ENCODE assay signal across 16 mouse cellular contexts in genomic region chr9:63950357-63950756, GRCm38 (mm10).
DNase-seq lines count a peak whose midpoint lies in the region; ATAC-seq and TF ChIP-seq lines count a peak whose summit lies in the region.
"Had no signal": no experiment of that assay in that cellular context is flagged by ENCODE, and none has a peak within 500 bp of the region (broad histone marks: within the 10 kb centered on the region; RNA-seq: fewer than 3 reads in every experiment).

No protein-coding gene starts in this region.

- WGBS in heart, embryonic 11.5 days (ENCODE audit: insufficient replicate concordance) = 22% methylated on average over 4 of the region's 4 CpGs
- WGBS in embryonic facial prominence, embryonic 11.5 days = 27% methylated on average over 4 of the region's 4 CpGs
- whole genome bisulfite sequencing in small intestine, adult 2 months = 64% methylated on average over 4 of the region's 4 CpGs
- WGBS in liver, embryonic 12.5 days (ENCODE audit: insufficient replicate concordance) = 44% methylated on average over 4 of the region's 4 CpGs

- ATAC-seq in heart, embryonic 11.5 days (replicated peaks; ENCODE audit: insufficient number of reproducible peaks, low FRiP score, low TSS enrichment) = no peak
- ATAC-seq in embryonic facial prominence, embryonic 11.5 days (replicated peaks; ENCODE audit: insufficient number of reproducible peaks, low FRiP score, low TSS enrichment, low read depth) = no peak
- ATAC-seq in liver, embryonic 12.5 days = no peak
- ATAC-seq: forebrain, embryonic 14.5 days; liver, postnatal 0 days had no signal

- no peaks in the 10 kb centered on the region for H3K27me3 ChIP-seq in heart, embryonic 11.5 days (ENCODE audit: control insufficient read depth, insufficient read depth, low read length)
- H3K27me3 ChIP-seq in embryonic facial prominence, embryonic 11.5 days (ENCODE audit: control insufficient read depth, insufficient read depth, low read length) = no peaks in the 10 kb centered on the region
- H3K27me3 ChIP-seq in small intestine, adult 2 months (ENCODE audit: control insufficient read depth, insufficient read depth, low read length) = no peaks in the 10 kb centered on the region
- H3K27me3 ChIP-seq in liver, embryonic 12.5 days (replicated peaks) = no peaks in the 10 kb centered on the region

- peak overlapping the region; percentile 58; the same call in 1 of the 2 replicates for H3K27ac ChIP-seq in heart, embryonic 11.5 days (ENCODE audit: low read depth, low read length)
- H3K27ac ChIP-seq in embryonic facial prominence, embryonic 11.5 days (replicated peaks; ENCODE audit: low read depth, low read length) = no peak overlapping the region
- H3K27ac ChIP-seq in small intestine, adult 2 months (ENCODE audit: insufficient read depth, low read depth, low read length) = peak overlapping the region; percentile 42
- no peak overlapping the region for H3K27ac ChIP-seq in liver, embryonic 12.5 days

- TF ChIP-seq CTCF in small intestine, adult 2 months (IDR thresholded peaks at IDR 0.05; ENCODE audit: extremely low read depth, insufficient read length, insufficient replicate concordance, low read depth, low read length) = no peak

- H3K4me3 ChIP-seq in heart, embryonic 11.5 days (ENCODE audit: low read depth, low read length) = no peak overlapping the region
- no peak overlapping the region for H3K4me3 ChIP-seq in embryonic facial prominence, embryonic 11.5 days (ENCODE audit: low read depth, low read length)
- no peak overlapping the region for H3K4me3 ChIP-seq in small intestine, adult 2 months (ENCODE audit: low read depth, low read length)
- H3K4me3 ChIP-seq in liver, embryonic 12.5 days = no peak overlapping the region
- H3K4me3 ChIP-seq: myocyte had no signal

- no peak for DNase-seq in heart, adult 9 months (ENCODE audit: low spot score in 2 of 2)
- DNase-seq in kidney, postnatal 10 days = peak; percentile 18
- DNase-seq in kidney, adult 9 months = no peak
- peak; percentile 44 for DNase-seq in embryonic facial prominence, embryonic 11.5 days (ENCODE audit: low spot score)
- no peak for DNase-seq in cerebellum, adult 11 months
- DNase-seq: adrenal gland, postnatal 10 days; cerebellum, adult 9-10 months; gastrocnemius, postnatal 25 days; kidney, adult 2 months; liver, postnatal 0 days; right cerebral cortex, postnatal 14 days had no signal

- peaks cover 54% of the 10 kb centered on the region for H3K4me1 ChIP-seq in heart, embryonic 11.5 days (ENCODE audit: control insufficient read depth, insufficient read depth, low read length)
- H3K4me1 ChIP-seq in embryonic facial prominence, embryonic 11.5 days (ENCODE audit: control insufficient read depth, insufficient read depth, low read length) = no peaks in the 10 kb centered on the region
- H3K4me1 ChIP-seq in small intestine, adult 2 months (ENCODE audit: control insufficient read depth, insufficient read depth, insufficient read length, low read length) = peaks cover 2% of the 10 kb centered on the region; the same call in 1 of the 2 replicates
- peaks cover 20% of the 10 kb centered on the region for H3K4me1 ChIP-seq in liver, embryonic 12.5 days

- no peaks in the 10 kb centered on the region for H3K9me3 ChIP-seq in heart, embryonic 11.5 days (replicated peaks; ENCODE audit: control insufficient read depth, low read length)
- H3K9me3 ChIP-seq in embryonic facial prominence, embryonic 11.5 days (replicated peaks; ENCODE audit: control insufficient read depth, low read length) = no peaks in the 10 kb centered on the region
- H3K9me3 ChIP-seq in liver, embryonic 12.5 days (replicated peaks) = no peaks in the 10 kb centered on the region

- no peak for TF ChIP-seq POLR2A in small intestine, adult 2 months (IDR thresholded peaks at IDR 0.05; ENCODE audit: low read depth, low read length)

- H3K9ac ChIP-seq in heart, embryonic 11.5 days (ENCODE audit: low read depth, low read length) = no peak overlapping the region
- no peak overlapping the region for H3K9ac ChIP-seq in embryonic facial prominence, embryonic 11.5 days (replicated peaks; ENCODE audit: low read length)
- H3K9ac ChIP-seq in liver, embryonic 12.5 days = no peak overlapping the region
- H3K9ac ChIP-seq: liver, postnatal 0 days had no signal

- H3K4me2 ChIP-seq in heart, embryonic 11.5 days = no peak overlapping the region
- H3K4me2 ChIP-seq in embryonic facial prominence, embryonic 11.5 days (ENCODE audit: low read depth, low read length) = no peak overlapping the region
- no peak overlapping the region for H3K4me2 ChIP-seq in liver, embryonic 12.5 days

- peaks cover 6% of the 10 kb centered on the region for H3K36me3 ChIP-seq in heart, embryonic 11.5 days (ENCODE audit: control insufficient read depth, insufficient read depth, low read length)
- peaks cover 5% of the 10 kb centered on the region for H3K36me3 ChIP-seq in embryonic facial prominence, embryonic 11.5 days (replicated peaks; ENCODE audit: control insufficient read depth, insufficient read depth, low read depth, low read length)
- H3K36me3 ChIP-seq in small intestine, adult 2 months (ENCODE audit: control insufficient read depth, insufficient read depth, low read length) = peaks cover 7% of the 10 kb centered on the region; the same call in 1 of the 2 replicates
- peaks cover 13% of the 10 kb centered on the region for H3K36me3 ChIP-seq in liver, embryonic 12.5 days

Comparison
In these comparisons a context has a peak if more than half of its experiments do, and no peak if none do; other contexts are left out.
1. DNase-seq: peak in kidney, postnatal 10 days (single experiment) and embryonic facial prominence, embryonic 11.5 days (single experiment); none in heart, adult 9 months (0 of 2), kidney, adult 9 months (single experiment) and cerebellum, adult 11 months (single experiment).
2. H3K27ac ChIP-seq: peak in heart, embryonic 11.5 days (single experiment) and small intestine, adult 2 months (single experiment); none in embryonic facial prominence, embryonic 11.5 days (single experiment) and liver, embryonic 12.5 days (single experiment).